Mouse (Mus musculus) common myeloid progenitor, adult 5-6 weeks (primary cell): ENCODE results near the gene Cox17. TPM values are rescaled to one million over a fixed set of nuclear protein-coding genes. Genes with fewer than 3 reads are reported as not detected.
"Not testable (repeated sequence)": the region's sequence is repeated elsewhere in the genome, so short reads cannot be mapped to it uniquely, and the experiment has no call there.

ENCODE experiments used
- ATAC-seq: replicated peaks from 2 replicates; pipeline ENCODE4 v1.8.0; 2016; ENCODE audit warnings: low read depth, mild to moderate bottlenecking, moderate TSS enrichment, inconsistent platforms; ENCODE audit not compliant: poor library complexity, severe bottlenecking
- total RNA-seq: library from RNA; stranded (forward); fragments of 200-1000, 187-1606 nt; gene quantifications from 2 replicates; pipeline ENCODE4 v1.2.3, GENCODE M21; 2017

The Cox17 gene
- total RNA-seq: 270 and 347 TPM in 2 replicates

DNA sequence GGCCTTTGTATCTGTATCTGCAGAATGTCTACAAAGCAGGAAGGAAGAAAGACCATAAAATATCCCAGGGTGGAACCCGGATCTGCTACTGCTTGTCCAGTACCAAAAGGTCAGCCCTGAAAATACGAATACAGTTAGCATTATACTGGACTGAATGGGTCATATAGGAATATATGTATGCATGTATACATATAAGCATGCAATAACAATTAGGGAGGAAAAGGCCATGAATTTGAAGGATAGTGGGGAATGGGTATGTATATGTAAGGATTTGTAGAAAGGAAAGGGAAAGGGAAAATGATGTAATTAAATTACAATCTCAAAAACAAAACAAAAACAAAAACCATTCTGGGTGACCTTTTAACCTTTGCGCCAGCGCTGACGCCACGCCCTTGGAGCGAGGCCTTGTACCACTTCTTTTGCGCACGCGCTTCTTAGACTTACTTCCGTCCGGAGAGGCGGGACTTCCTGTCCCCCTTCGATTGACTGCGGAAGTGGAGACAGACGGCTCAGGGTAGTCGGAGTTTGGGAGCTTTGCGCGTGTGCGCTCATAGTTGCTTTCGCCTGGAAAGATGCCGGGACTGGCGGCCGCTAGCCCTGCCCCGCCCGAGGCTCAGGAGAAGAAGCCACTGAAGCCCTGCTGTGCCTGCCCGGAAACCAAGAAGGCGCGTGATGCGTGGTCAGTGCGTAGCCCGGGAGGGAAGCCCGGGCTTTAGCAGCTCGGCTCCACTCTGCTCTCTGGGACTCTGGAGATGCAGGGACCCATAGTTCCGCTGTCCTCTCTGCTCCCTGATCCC is at the start of gene Cox17, which contains the start of gene Gm21987:
Gene Cox17 (plus strand): TSS at position 463 of the 797 bp plus-strand sequence.
Gene Gm21987 (plus strand): TSS at position 512 of the 797 bp plus-strand sequence.
- ATAC-seq: peak; percentile 97

DNA sequence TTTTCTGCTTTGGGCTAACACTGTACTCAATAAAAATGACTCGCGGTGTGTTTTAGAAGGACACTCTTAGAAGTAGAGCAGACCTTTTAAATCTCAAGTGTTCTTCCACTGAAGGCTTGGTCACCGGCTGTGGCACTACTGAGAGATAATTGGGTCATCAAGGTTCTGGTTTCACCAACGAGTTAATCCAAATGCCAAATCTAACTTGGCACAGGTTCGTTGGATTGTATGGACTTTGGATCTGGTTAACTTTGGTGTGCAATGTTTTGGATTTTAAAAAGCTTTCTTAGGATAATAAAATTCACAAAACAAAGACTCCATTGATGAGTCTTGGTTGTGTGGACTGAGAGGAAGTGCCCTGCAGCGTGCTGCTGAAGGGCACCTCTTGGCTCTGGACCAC is 48.4 kb upstream of the Cox17 start:
- no peak for ATAC-seq

DNA sequence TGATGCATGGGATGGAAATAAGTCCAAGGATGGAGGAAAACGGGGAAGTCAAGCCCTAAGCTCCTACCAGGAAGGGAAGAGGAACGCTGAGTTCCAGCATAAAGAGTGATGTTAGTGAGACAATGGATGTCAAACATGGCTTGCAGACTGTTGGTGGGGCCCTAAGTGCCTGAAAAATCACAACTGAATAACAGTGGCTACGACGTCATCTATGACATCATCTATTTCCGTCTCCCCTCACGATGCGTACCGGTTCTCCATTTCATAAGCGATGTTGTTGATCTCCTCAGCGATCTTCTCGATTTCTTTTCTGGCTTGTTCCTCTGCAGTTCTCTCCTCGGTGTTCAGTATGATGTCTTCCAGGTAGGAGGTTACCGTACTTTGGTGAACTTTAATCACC is 44.4 kb upstream of the Cox17 start:
- ATAC-seq: no peak

DNA sequence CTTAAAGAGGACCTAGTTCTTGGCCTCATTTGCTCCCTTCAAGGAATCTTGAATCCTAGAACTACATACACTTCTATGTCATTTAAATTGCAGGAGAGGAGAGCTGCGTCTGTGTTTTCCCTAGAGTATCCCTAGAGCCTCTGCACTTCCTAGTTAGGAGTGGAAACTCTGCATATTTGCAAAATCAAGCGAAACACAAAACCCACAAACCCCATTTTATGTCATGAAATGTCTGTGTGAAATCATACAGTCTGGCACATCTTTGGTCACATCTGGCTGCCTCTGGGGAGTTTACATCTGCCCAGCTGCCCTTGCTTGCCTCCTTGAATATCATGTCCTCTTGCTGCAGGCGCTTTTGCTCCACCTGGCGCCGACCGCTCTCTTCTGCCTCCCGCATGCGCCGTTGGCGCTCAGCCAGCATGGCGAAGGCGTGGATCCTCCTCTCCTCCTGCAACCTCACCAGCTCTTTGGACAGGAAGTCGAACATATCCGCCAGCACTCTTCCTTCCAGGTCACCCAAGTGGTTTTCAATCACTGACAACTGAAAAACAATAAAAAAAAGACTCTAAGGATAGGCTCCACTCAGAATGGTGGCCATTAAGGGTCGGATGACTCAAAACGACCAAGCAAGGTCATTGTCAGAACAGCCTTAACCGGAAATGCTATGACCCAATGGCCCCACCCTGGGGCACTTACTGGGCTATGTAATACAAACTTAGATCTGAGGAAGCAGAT is 42.2 kb upstream of the Cox17 start:
- no peak for ATAC-seq

DNA sequence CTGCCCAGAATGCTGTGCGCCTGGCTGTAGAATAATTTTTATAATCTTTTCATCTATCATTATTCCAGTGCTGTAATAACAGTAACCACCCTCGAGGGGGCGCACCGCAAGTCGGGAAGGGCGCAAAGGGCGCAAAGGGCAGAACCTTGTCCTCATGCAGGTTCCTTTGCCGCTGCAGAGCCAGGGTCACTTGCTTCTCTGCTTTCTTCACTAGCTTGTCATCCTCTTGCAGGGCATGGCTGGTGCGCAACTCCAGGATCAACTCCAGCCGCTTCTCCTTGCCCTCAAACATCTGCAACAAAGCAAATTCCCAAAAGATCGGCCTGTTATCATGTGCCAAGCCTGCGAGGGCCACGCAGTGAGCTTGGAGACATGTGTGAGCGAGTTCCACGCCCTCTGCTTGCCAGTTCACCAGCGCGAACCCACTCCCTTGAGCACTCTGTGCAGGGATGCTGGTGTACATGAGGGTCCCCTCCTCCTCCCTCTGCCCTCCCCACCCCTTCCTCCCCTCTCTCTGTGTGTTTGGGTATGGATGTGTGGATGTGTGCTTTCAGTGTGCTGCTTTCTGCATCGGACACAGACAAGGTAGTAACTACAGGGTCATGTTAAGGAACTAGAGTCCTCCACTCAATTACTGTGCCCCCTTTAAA is 40.1 kb upstream of the Cox17 start:
- peak; percentile 64 for ATAC-seq

DNA sequence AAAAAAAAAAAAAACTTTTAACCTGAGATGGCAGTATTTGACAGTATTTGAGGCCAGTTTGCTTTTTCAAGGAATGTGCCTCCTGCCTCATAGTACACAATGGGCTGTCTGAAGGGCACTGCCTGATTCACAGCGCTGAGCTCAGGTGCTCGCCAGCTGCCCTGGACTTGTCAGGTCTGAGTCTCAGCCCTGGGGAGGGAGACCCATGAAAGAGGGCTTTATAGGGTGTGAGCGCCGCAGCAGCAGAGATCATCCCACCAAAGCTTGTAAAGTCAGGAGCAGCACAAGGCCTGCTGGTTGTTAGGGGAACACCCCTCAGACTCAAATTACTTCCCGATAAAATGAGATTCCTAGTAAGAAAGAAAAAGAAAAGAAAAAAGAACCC is 39.6 kb upstream of the Cox17 start:
- ATAC-seq: no peak

DNA sequence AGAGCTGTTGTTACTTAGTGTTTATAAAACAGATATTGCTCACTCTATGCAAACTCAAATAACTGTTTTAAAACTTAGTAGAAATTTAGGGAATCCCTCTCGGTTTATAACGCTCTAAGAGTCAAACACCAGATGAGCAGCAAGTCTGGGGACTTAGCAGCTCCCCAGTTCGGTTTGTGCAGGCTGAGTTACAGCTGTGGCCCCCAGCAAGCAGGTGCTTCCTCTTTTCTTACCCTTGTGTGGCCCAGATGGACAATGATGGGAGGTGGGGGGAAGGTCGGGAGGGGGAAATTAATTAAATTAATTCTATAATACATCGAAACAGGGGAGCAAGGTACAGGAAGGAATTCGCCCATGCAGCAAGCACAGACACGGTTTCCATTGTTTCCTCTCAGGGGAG is 39.1 kb upstream of the Cox17 start:
- peak; percentile 78 for ATAC-seq

DNA sequence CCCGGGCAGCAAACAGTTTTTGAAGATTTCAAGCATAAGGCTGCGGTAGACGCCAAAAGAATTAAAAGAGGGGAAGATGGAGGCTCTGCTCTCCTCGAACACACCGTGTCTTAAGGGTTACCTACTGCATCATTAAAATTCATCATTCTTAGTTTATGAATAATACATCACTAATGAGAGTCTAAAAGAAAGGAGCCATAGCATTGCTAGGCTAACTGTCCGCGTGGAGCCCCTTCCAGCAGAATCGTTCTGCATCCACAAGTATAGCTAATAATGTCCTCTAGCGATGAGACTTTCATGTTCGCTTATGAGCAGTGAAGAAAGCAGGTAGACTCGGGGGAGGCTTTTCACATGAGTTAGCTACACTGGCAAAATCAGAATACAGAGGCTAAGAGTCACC is 38.6 kb upstream of the Cox17 start:
- no peak for ATAC-seq

DNA sequence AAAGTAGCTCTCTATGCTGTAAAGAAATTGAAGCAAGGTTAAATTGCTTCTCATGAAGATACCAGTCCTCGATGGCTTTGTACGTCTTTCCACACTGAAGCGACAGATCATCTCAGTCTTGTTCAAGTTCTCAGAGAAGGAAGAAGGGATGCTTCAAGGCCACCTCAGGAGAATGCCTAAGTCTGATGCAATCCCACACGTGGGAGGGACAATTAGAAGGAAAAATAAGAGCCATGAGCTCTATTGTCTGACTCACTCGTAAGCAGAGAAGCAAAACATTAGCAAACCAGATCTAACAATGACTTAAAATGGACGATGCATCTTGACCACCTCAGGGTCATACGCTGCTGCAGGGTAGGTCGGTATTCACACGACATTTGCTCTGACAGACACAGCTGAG is 28.3 kb upstream of the Cox17 start:
- ATAC-seq: no peak

DNA sequence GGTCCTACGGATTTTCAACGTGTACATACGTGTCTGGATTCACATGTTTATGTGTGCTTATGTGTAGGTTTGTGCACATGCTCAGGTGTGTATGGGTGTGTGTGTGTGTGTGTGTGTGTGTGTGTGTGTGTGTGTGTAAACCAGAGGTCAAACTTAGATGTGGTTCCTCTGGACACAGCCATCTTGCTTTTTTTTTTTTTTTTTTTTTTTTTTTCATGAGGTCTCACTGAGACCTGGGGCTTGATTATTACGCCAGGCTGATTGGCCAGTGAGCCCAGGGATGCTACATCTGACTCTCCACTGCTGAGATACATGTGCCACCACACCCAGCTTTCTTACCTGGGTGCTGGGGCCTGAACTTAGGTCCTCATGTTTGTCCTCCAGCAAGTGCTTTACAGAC is 27.7 kb upstream of the Cox17 start:
- ATAC-seq: no peak

DNA sequence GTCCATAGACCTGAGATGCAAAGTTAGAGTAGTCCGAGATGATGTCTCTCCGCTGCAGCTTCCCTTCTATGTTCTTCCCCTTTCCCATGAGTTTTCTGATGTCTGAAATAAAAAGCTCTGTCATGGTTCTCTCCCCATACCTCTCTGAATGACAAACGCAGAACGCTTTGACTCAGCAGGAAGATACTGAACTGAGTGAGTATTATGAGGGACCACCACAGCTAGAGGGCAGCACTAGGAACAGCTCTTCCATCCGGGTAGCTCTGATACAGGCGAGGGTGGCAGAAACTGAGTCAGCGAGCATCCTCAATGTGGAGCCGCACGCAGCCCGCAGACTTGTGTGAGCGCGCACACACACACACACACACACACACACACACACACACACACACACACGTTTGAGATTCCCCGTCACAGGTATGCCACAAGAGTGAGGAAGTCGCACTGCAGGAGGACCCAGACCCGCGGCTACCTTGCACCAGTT is 25.3 kb upstream of the Cox17 start:
- peak; percentile 97 for ATAC-seq

DNA sequence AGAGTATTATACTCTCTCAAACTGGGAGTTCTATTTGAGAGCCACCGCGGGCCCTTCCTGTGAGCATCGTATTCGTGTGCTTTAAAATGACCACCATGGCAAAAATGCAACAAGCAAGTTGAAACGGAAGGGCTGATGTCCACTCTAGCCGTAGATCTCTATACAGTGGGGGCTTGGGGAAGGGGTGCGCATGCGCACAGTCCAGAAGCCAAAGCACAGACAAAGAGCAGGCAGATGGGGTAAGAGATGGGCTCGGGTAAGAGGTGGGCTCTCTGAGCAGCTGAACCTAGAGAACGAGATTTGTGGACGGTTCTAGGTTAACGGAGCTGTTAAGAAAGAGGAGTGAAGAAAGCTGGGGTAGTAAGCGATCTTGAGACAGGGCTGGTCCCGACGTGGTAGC is 22.5 kb upstream of the Cox17 start:
- ATAC-seq: no peak

DNA sequence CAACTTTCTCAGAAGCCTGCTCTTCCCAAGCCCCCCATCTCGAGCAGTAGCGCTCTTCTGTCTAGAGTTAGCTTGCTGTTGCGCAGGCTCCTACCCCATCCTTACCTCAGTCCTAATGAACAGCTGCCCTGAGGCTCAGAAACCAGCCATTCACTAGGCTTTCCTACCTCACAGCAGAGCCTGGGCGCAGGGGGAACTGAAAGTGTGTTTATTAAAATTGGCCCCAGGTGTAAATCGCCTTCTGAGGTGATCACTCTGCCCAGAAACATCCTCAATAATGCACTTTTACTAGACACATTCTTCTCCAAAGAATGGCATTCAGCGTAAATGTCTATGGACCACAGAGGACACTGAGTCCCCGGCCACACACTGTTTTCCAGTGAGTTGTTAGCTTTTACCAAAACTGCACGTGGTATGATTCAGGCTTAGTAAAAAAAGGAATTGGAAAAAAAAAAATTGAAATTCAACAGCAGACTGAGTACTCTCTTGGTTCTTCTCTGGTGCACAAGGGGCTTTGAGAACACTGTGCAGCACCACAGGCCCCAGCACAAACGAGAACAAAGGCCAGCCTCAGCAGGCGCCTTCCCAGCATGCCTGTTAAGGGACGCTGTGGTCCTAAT is 19.9 kb upstream of the Cox17 start:
- no peak for ATAC-seq

DNA sequence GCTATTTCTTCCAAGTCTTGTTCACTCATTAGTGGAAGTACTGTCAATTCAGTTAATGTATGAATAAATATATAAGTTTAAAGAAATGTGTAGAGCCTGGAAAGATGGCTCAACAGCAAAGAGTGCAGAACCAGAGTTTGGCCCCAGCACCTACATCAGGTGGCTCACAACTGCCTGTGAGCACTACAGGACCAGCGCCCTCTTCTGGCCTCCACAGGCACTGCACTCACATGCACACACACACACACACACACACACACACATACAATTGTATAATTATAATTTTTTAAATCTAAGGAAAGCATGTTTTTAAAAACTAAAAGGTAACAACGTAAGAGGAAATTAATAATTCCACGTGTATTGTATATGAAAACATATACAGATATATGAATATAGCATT is 17.5 kb upstream of the Cox17 start:
- no peak for ATAC-seq

DNA sequence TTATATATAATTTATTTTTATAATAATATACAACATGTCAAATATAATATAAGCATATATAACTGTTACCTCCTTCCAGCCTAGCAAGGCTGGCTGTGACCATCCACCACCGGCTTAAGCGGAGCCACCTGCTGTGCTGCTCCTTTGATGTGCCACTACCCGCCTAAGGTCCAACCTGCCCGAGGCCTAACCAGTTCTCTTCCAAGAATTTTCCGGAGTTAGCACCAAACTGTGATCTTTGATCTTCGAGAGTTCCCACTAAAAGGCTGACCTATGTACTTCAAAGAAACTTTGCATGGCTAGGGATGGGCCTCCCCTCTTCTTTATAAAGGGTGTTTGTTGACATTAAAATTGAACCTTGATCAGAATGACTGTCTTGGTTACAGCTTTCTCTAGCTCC is 12.4 kb upstream of the Cox17 start:
- no peak for ATAC-seq

DNA sequence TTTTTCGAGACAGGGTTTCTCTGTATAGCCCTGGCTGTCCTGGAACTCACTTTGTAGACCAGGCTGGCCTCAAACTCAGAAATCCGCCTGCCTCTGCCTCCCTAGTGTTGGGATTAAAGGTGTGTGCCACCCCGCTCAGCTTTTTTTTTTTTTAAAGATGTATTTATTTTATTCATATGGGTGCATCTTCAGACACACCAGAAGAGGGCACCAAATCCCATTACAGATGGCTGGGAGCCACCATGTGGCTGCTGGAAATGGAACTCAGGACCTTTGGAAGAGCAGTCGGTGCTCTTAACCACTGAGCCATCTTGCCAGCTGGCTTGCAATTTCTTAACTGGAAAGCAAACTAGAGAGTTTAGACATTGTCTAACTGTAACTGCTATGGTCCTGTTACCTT is 8.7 kb upstream of the Cox17 start:
- ATAC-seq: not testable (repeated sequence)

DNA sequence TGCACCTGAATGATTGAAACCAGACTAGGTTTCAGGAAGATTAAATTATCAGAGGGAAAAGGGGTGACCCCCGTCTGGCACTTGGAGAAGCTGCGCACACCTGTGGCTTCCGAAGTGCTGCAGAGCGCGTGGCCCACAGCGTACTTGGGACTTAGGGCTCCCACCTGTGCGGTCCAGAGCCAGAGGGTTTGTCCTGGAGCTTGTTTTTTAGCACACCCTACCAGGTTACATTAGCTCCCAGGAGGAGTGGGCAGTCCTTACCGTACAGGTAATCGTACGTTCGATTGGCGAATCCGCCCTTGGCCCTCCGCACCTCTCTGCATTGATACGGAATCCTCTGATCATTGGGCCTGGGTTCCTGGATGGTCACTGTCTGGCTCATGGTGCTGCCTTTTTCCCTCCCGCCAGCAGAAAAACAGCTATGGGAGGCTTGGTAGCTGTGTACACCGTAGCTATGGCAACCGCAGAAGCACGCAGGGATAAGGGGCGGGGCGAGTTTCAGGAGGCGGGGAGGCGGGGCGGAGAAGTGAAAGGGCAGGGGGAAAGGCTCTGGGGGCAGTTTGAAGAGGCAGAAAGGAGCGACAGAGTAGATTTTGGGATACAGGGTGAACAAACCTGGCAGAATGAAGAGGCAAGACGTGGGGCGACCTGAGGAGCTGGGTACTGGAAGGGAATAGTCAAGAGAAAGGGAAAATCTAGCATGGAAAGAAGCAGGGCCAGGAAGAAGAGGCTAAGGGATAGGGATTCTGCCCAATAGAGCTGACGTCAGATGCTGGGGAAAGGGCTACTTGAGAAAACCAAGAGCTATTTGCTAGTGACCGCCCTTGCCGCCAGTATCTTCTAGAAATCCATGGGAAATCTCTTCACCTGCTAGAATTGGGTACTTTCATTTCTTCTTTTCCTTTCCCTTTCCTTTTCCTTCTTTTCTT is 5.1 kb upstream of the Cox17 start, which contains the start of gene Maats1:
Gene Maats1 (minus strand): TSS at position 748 of the 929 bp plus-strand sequence.
- ATAC-seq: peak; percentile 85

DNA sequence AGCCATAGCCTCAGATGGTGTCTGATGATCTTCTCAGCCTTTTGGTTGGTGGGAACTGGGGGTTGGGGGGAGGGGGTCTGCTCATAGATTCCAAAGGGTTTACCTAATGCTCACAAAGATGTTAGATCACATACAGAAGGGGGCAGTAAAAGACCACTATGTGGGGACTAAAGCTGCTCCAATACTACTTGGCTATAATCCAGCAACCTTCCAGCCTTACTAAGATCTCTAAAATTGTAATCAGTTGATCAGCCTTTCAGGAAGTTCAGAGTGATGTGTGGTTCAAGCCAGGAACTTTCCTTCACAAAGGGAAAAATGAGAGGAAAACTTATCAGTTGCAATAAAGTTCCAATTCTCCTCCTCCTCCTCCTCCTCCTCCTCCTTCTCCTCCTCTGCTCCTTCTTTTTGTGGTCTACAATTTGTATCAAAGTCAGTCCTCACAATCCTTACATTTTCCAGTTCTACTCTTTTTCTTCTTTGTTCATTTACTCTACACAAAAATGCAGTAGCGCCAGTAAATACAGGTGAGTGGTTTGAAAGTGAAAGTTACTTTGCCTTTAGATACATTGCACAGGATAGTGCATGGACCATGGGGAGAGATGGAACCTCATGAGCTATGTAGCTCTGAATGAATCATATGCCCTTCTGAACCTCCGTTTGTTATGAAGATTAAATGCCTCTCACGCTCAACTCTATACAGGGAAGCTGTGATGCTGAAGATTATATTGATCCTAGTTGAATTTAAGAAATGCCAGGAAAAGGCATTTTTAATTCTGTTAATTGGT is 1.7 kb upstream of the Cox17 start:
- ATAC-seq: no peak

DNA sequence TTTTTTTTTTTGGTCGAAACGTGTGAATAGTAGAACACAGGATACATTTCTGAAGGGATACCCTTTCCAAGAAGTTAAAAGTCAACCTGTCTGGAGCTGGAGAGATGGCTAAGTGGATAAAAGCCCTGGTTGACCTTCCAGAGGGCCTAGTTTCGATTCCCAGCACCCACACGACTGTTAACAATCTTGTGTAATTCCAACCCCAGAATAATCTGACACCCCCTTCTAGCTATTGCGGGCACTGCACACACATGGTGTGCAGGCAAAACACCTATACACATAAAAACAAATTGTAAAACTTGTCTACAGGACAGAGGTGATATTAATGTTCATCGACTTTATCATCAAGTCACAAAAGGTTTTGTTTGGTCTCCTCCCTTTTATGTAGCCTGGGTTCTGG is 797 bp downstream of the Cox17 start:
- ATAC-seq: no peak
